Mouse (Mus musculus): Measurements from ENCODE around the gene Gm29289. TPM values are rescaled to one million over a fixed set of nuclear protein-coding genes. Genes with fewer than 3 reads are reported as not detected.
"Not testable (repeated sequence)": the region's sequence is repeated elsewhere in the genome, so short reads cannot be mapped to it uniquely, and the experiment has no call there.

Gene Gm29289
- not detected for polyA plus RNA-seq (2012; fragmentation: generic; extraction: Trizol)

DNA sequence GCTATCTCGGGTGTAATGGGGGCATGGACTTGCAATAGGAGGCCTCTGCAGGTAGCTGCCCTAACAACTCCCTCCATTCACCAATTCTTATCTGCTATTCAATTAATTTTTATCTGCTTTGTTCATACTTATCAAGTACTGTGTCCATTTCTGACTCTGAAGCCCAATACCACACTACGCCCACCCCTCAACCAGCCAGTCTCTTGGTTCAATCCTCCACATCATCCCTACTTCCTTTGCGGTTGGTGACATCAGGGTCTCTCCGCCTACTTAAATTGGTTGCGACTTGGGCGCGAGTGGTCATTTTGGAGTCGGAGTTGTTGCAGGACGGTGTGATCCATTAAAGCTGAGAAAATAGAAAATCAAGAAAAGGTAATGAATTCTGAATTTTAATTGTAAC is at the start of gene Gm29289:
TSS of gene Gm29289 (plus strand) at position 301 of the 400 bp plus-strand sequence.
- H3K27me3 ChIP-seq (ENCODE audit: control insufficient read depth, insufficient read depth, insufficient read length); H3K36me3 ChIP-seq (ENCODE audit: control insufficient read depth, insufficient read depth); H3ac ChIP-seq (ENCODE audit: control insufficient read depth, insufficient read length); H3K79me2 ChIP-seq (ENCODE audit: control insufficient read depth, insufficient read depth); H3K4me3 ChIP-seq; H3K4me2 ChIP-seq (ENCODE audit: low read depth): not testable (repeated sequence)

- H3K4me3 ChIP-seq; H3K79me2 ChIP-seq (ENCODE audit: control insufficient read depth, insufficient read depth); H3ac ChIP-seq (ENCODE audit: control insufficient read depth, insufficient read length): not testable (repeated sequence)
Observed at GRCm38 (mm10) chrY:2900689-2901088, 31.7 kb upstream of the Gm29289 start, which contains the start of gene Gm10352. Gene Gm10352 (plus strand): TSS chrY:2900989.

More at GRCm38 (mm10) chrY:2900689-2901088, 31.7 kb upstream of the Gm29289 start, which contains the start of gene Gm10352:
- H3K27me3 ChIP-seq (ENCODE audit: control insufficient read depth, insufficient read depth, insufficient read length); H3K36me3 ChIP-seq (ENCODE audit: control insufficient read depth, insufficient read depth); H3K4me2 ChIP-seq (ENCODE audit: low read depth): not testable (repeated sequence)

Other genes with a start within 250 kb of the Gm29289 start
- not detected for gene H2al2b, start 211.9 kb upstream of the Gm29289 start, polyA plus RNA-seq (2012; fragmentation: generic; extraction: Trizol)
- not detected for gene Gm4064, start 136.4 kb upstream of the Gm29289 start, polyA plus RNA-seq (2012; fragmentation: generic; extraction: Trizol)
- gene Rbmy, start 101.9 kb upstream of the Gm29289 start, polyA plus RNA-seq (2012; fragmentation: generic; extraction: Trizol) = not detected
- not detected for gene Gm10256, start 101.9 kb upstream of the Gm29289 start, polyA plus RNA-seq (2012; fragmentation: generic; extraction: Trizol)
- gene Gm10352, start 31.6 kb upstream of the Gm29289 start, polyA plus RNA-seq (2012; fragmentation: generic; extraction: Trizol) = not detected